Mouse (Mus musculus) kidney, adult 2 months (tissue): Measurements from ENCODE around the gene Hyls1. TPM values are rescaled to one million over a fixed set of nuclear protein-coding genes. Genes with fewer than 3 reads are reported as not detected.

Source experiments
- DNase-seq: peaks from one replicate; pipeline ENCODE4 v3.0.0; 2021
- H3K27ac ChIP-seq: fragments of 200-500 bp; 2 replicates; pipeline ENCODE4 v1.5.1; 2012; ENCODE audit warnings: low read depth, low read length, control low read depth, inconsistent platforms; ENCODE audit not compliant: insufficient read depth
- H3K27me3 ChIP-seq: fragments of 200-500 bp; replicated peaks from 2 replicates; pipeline ENCODE4 v1.6.1; 2012; ENCODE audit warnings: mild to moderate bottlenecking, moderate library complexity, low read length, inconsistent platforms; ENCODE audit not compliant: control insufficient read depth, insufficient read depth
- H3K36me3 ChIP-seq: fragments of 200-500 bp; 2 replicates; pipeline ENCODE4 v1.6.1; 2012; ENCODE audit warnings: mild to moderate bottlenecking, moderate library complexity, low read length, inconsistent platforms; ENCODE audit not compliant: control insufficient read depth, insufficient read depth
- H3K4me1 ChIP-seq: fragments of 200-500 bp; 2 replicates; pipeline ENCODE4 v1.6.1; 2011; ENCODE audit warnings: low read length; ENCODE audit not compliant: control insufficient read depth, insufficient read depth
- H3K4me3 ChIP-seq: fragments of 200-500 bp; 2 replicates; pipeline ENCODE4 v1.5.1; 2011; ENCODE audit warnings: mild to moderate bottlenecking, low read depth, low read length, control low read depth; ENCODE audit not compliant: insufficient read depth
- CTCF ChIP-seq: fragments of 200-500 bp; conservative IDR thresholded peaks from 2 replicates; pipeline ENCODE4 v1.5.1; 2011; ENCODE audit warnings: low read depth, mild to moderate bottlenecking, control low read depth, low read length, moderate library complexity, mixed read lengths; ENCODE audit not compliant: insufficient read depth, insufficient read length
- POLR2A ChIP-seq: fragments of 200-500 bp; IDR thresholded peaks from one replicate; pipeline ENCODE4 v1.6.1; 2011; ENCODE audit warnings: low read depth, low read length, control low read depth
- WGBS: fragments of 180-500 bp; shearing (Covaris S2); methylation state at CpG from one replicate; pipeline ENCODE4 v1.1.7; 2018; 5-methylcytosine and 5-hydroxymethylcytosine counted together
- polyA plus RNA-seq: library from polyadenylated mRNA; depleted of rRNA; stranded (reverse); fragments of >200 nt; gene quantifications from 2 replicates; pipeline ENCODE4 v1.2.3, GENCODE M21; 2012

The Hyls1 gene
- polyA plus RNA-seq, 1 experiment: 0.81 TPM

DNA sequence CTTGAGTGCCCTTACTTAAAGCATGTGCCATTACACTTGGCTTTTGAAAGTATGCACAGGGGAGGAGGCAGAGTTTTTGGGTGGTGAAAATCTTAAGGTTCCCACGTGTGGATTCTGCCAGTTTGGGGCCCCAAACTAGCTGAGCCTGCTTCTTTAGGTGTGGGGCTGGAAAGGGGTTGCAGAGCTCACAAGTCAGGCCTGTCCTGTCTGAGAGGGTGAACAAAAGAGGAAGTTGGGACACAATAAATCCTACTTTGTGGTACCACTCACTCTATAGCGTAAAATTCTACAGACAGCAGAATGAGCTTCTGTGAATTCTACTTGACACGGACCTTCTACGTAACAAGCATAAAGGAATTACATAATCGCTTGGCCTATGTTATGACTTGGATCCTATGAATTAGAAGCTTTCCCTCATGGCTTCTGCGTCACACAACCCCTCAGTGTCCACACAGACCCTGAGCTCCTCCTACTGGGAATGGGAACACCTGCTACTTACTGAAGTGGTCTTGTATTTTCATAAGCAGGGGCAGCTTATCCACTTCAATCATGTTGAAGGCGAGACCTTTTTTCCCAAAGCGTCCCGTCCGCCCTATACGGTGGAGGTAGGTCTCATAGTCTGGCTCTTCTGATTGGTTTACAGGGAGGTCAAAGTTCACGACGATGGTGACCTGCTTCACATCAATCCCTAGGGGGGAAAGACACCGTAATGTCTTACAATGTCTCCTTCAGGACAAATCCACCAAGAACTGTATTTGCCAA, 26.9 kb downstream of the Hyls1 start:
- H3K27ac ChIP-seq: no peak overlapping the region
- no peak overlapping the region for H3K4me3 ChIP-seq
- H3K27me3 ChIP-seq: no peaks in the 10 kb centered on the region
- no peaks in the 10 kb centered on the region for H3K36me3 ChIP-seq
- H3K4me1 ChIP-seq: no peaks in the 10 kb centered on the region
- WGBS: 84% methylated on average over 14 of the region's 14 CpGs
- TF ChIP-seq POLR2A (no peak), CTCF (no peak)
- DNase-seq: no peak

DNA sequence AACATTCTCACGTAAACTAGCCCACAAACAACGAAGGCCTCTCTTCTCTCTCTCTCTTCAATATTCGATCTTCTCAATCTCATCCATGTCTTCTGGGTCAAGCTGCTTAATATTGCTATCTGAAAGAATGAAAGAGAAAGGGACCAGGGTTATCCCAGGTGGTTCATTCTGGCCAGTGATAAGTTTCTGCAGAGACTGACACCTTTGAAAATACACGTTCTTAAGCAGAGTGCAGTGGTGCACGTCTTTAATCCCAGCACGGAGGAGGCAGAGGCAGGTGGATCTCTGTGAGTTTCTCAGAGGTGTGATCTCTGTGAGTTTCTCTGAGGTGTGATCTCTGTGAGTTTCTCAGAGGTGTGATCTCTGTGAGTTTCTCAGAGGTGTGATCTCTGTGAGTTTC, 28.3 kb downstream of the Hyls1 start:
- TF ChIP-seq CTCF (no peak), POLR2A (no peak)
- 64% methylated on average over 6 of the region's 6 CpGs for WGBS
- no peak overlapping the region for H3K4me3 ChIP-seq
- H3K4me1 ChIP-seq: no peaks in the 10 kb centered on the region
- H3K36me3 ChIP-seq: no peaks in the 10 kb centered on the region
- H3K27ac ChIP-seq: no peak overlapping the region
- no peak for DNase-seq
- no peaks in the 10 kb centered on the region for H3K27me3 ChIP-seq

DNA sequence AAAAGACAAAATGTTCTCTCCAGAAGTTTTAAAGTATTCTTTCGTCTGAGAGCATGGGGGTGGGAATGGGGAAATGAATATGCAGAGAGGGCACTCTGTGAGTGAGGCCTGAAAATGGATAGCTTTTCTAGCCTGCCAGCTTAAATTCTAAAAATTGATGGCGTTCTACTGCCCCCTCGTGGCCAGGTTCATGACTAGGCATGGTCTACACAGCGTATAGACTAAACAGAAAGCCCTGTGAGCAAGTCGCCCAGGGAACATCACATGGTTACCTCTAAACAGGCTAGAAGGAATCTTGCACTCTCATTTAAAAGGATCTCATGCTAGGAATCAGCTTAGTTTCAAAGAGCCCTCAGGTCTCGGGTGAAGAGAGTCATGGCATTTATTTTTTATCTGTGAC, 28.7 kb downstream of the Hyls1 start:
- 7% methylated on average over 6 of the region's 6 CpGs for WGBS

DNA sequence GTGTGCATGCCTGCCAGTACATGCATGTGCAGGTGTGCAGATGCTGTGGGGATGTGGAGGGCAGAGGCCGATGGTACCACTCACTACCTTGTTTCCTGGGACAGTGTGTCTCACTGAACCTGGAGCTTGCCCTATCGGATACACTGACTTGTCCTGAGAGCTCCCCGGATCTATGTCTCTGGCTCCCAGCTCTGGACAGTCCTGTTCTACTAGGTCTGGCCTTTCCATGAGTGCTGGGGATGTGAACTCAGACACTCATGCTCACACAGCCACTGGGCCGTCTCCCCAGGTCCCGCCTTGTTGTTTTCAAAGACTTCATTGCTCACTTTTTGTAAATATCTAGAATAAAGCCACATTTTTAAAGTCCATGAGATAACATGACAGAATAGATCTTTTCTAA, 29.2 kb downstream of the Hyls1 start:
- H3K4me1 ChIP-seq: no peaks in the 10 kb centered on the region
- no peak for TF ChIP-seq POLR2A
- no peak for TF ChIP-seq CTCF
- no peak for DNase-seq
- 86% methylated on average over 5 of the region's 5 CpGs for WGBS
- no peaks in the 10 kb centered on the region for H3K27me3 ChIP-seq
- no peaks in the 10 kb centered on the region for H3K36me3 ChIP-seq
- H3K27ac ChIP-seq: no peak overlapping the region
- no peak overlapping the region for H3K4me3 ChIP-seq

More for the DNA sequence above, 28.7 kb downstream of the Hyls1 start:
- H3K27me3 ChIP-seq: no peaks in the 10 kb centered on the region
- no peak overlapping the region for H3K4me3 ChIP-seq
- H3K27ac ChIP-seq: no peak overlapping the region
- TF ChIP-seq CTCF (peak; percentile 76), POLR2A (no peak)
- peak; percentile 75 for DNase-seq
- no peaks in the 10 kb centered on the region for H3K4me1 ChIP-seq
- H3K36me3 ChIP-seq: no peaks in the 10 kb centered on the region

DNA sequence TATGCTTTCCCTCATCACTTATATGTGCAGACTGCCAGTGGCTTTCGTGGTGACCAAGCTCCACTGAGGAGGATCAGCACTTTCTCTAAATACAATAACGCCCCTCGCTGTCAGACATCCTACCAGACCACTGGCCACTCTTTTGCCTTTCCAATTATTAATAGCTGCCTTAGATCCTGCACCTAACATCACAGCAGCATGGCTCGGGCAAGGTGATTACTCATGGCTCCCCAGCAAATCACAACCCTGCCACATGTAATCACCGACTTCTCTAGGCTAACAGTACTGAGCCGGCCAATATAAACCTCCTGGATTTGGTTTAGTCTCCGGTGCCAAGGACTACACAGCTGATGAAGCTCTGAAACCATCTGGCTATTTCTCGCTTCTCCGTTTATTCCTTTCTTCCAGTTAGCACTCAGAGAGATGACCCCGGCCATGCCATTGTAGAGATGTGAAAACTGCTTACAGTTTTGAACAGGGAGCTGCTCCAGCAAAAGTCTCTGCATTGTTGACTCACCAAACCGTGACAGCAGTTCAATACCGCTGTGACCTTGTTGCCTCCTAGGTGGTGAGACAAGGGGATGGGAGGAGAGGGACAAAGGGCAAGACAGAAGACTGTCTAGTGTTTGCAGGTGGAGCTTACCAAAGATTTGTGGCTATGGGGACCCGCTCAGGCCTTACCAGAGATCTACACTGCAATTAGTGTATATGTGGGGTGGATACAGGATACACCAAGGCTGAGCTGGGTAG, 31.0 kb downstream of the Hyls1 start:
- no peaks in the 10 kb centered on the region for H3K27me3 ChIP-seq
- H3K4me3 ChIP-seq: no peak overlapping the region
- H3K27ac ChIP-seq: no peak overlapping the region
- WGBS: 59% methylated on average over 13 of the region's 13 CpGs
- no peak for TF ChIP-seq POLR2A
- no peak for TF ChIP-seq CTCF
- H3K36me3 ChIP-seq: no peaks in the 10 kb centered on the region
- DNase-seq: peak; percentile 27
- H3K4me1 ChIP-seq: no peaks in the 10 kb centered on the region

DNA sequence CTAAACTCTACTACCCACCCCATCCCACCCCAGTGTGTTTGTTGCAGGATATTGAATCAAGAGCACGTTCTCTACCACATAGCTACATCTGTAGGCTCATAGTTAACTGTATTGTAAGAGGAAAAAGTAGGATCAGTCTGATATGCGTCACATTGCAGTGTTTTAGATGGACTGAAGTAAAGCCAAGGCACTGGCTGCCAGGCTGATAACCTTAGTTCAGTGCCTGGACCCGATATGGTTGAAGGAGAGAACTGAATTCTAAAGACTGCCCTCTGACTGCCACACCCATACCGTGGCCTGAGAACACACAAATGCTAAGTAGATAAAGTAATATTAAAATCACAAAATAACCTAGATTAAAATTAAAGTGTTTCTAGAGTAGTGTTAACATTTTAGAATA, 34.3 kb downstream of the Hyls1 start:
- Histone ChIP-seq H3K27me3 (no peaks in the 10 kb centered on the region), H3K4me3 (no peak overlapping the region), H3K36me3 (no peaks in the 10 kb centered on the region), H3K4me1 (no peaks in the 10 kb centered on the region), H3K27ac (no peak overlapping the region)
- TF ChIP-seq CTCF (no peak), POLR2A (no peak)
- no peak for DNase-seq
- 82% methylated on average over 4 of the region's 4 CpGs for WGBS

DNA sequence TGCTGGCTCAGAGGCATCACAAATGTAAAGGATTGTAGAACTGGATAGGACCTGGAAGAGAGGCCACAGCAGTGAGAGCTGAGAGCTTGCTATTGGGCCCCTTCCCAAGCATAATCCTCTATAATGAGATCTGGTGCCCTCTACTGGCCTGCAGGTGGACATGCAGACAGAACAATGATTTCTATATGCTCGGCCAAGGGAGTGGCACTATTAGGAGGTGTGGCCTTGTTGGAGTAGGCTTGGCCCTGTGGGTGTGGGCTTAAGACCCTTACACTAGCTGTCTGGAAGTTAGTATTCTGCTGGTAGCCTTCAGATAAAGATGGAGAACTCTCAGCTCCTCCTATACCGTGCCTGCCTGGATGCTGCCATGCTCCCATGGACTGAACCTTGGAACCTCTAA, 35.1 kb downstream of the Hyls1 start:
- no peak overlapping the region for H3K27ac ChIP-seq
- peak; percentile 40 for DNase-seq
- H3K4me3 ChIP-seq: no peak overlapping the region
- no peaks in the 10 kb centered on the region for H3K4me1 ChIP-seq
- no peaks in the 10 kb centered on the region for H3K27me3 ChIP-seq
- H3K36me3 ChIP-seq: no peaks in the 10 kb centered on the region
- TF ChIP-seq POLR2A (no peak), CTCF (peak; percentile 73)
- WGBS: 11% methylated on average over 2 of the region's 2 CpGs
